Mouse (Mus musculus) splenic B cell, adult 2 months (primary cell): Measurements from ENCODE around the gene Ebi3.
A peak's percentile ranks its signal among the peaks of the same experiment; 100 is the strongest.

Source experiments
- DNase-seq: peaks from one replicate; pipeline ENCODE4 v3.0.0-alpha.2; 2011; ENCODE audit warnings: low read depth, low spot score
- H3K27me3 ChIP-seq: 2 replicates; pipeline ENCODE4 v1.6.1; 2012; ENCODE audit warnings: mild to moderate bottlenecking, low read length, moderate library complexity, mixed read lengths; ENCODE audit not compliant: control insufficient read depth, poor library complexity, insufficient read depth, severe bottlenecking
- H3K36me3 ChIP-seq: 2 replicates; pipeline ENCODE4 v1.6.1; 2012; ENCODE audit warnings: mild to moderate bottlenecking, low read length, moderate library complexity, mixed read lengths; ENCODE audit not compliant: control insufficient read depth, poor library complexity, insufficient read depth, severe bottlenecking

Gene Ebi3

DNA sequence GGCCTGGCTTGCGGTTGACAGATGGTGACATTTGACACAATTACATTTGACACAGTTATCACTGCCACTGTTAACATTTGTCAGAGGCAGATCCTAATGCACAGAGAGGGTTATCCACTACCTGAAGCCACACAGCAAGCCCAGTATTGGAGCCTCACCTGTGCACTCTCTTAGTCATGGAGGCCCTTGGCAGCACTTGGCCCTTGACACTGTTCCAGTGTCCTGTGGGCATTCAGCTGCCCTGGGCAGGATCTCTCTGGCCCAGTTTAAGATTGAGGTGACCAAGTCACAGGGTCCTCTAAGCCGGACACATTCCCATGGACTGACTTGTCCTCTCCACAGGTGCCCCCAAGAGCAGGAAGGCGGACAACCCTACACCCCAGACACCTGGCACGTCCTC is 14.7 kb downstream of the Ebi3 start:
- Histone ChIP-seq H3K36me3 (0 out of 2 replicates have a peak, but pooled peaks cover 1% of the 10 kb centered on the region), H3K27me3 (no peaks in the 10 kb centered on the region)
- no peak for DNase-seq

DNA sequence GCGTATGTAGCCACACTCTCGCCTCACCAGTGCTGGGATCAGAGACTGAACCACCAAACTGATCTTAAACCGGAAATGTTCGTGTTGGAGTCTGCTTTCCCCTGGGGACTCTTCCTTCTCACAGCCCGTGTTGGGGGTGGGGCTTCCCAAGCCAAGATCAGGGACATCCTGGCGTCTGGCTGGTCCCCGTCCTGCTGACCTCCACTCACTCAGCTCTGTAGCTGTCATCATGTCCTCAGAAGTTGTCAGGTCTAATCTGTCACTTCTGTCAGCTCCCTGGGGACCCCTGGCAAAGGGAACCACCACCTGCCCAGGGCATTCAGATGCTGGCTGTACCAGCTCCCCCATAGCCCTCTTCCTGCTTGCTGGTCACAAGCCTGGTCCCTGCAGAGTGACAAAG is 15.8 kb downstream of the Ebi3 start:
- Histone ChIP-seq H3K27me3 (no peaks in the 10 kb centered on the region), H3K36me3 (0 out of 2 replicates have a peak, but pooled peaks cover 1% of the 10 kb centered on the region)
- no peak for DNase-seq

DNA sequence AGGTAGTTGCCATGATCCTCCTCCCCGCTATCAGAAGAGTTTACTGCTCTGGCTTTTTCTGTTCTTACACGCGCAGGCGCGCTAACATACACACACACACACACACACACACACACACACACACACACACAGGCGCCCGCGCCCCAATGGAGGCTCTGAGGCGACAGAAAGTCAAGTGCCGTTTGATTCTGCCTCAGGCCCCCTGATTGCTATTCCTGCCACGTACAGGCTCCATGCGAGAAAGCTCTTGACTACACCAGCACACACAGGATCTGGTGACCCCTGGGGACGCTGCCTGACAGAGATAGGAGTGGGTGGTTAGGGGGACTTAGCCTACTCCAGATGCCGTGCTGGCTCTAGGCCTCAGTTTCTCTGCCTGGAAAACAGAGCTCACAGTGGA is 17.1 kb downstream of the Ebi3 start:
- no peaks in the 10 kb centered on the region for H3K27me3 ChIP-seq
- H3K36me3 ChIP-seq: 0 out of 2 replicates have a peak, but pooled peaks cover 1% of the 10 kb centered on the region
- no peak for DNase-seq

DNA sequence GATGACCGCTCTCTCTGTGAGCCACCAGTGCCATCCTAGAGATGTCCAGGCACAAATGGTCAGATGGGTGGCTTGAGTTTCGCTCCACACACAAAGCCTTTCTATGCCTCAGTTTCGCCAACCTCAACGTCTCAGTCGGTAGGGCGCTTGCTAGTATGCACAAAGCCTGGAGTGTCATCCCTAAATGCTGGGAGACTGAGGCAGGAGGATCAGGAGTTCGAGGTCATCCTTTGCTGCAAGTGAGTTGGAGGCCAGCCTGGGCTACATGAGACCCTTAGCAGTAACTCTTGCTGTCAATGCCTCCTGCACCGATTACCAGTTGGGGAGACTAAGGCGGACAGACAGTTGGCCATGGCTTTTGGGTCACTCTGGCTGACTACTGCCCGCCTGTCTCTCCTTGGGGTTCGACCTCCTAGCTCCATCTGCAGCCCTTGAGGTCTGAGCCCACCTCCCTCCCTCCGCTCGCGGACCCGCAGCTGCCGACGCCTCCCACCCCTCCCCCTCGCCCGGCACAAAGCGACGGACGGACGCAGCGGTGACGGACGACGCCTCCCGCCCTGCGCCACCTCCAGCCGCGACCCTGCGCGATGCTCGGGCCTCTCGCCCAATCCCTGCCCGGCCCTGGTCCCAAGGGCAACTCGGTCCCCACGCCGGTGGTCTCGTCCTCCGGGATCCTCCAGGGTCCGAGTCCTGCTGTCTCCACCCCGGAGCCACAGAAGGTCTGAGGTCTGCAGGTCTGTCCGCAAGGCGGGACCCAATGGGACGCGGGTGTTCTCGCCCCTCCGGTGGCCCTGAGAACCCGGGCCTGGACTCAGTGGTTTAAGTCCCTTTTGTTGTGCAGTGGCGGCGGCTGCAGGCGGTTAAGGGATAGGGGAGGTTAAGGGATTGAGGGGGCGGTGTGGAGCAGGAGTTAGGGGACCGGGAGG is 17.8 kb downstream of the Ebi3 start, which contains the start of gene Shd:
Gene Shd (plus strand): TSS at position 502 of the 926 bp plus-strand sequence.
- H3K27me3 ChIP-seq: no peaks in the 10 kb centered on the region
- no peak for DNase-seq

DNA sequence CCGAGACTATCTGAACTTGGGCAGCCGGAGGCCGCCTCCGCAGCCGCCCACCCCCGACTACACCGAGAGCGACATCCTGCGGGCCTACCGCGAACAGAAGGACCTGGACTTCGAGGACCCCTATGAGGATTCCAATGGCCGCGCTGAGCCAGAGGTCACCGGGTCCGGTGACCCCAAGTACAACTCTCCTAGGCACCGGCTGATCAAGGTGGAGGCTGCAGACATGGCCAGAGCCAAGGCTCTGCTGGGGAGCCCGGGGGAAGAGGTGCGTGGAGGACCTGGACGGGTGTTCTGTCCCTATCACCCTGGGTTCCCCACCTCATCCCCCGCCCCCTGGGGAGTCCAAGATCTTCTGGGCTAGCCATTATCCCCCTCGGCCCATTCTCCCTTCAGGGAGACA is 19.0 kb downstream of the Ebi3 start:
- H3K36me3 ChIP-seq: no peaks in the 10 kb centered on the region
- H3K27me3 ChIP-seq: no peaks in the 10 kb centered on the region
- DNase-seq: no peak

More for the DNA sequence above, 17.8 kb downstream of the Ebi3 start, which contains the start of gene Shd:
- 0 out of 2 replicates have a peak, but pooled peaks cover 1% of the 10 kb centered on the region for H3K36me3 ChIP-seq

DNA sequence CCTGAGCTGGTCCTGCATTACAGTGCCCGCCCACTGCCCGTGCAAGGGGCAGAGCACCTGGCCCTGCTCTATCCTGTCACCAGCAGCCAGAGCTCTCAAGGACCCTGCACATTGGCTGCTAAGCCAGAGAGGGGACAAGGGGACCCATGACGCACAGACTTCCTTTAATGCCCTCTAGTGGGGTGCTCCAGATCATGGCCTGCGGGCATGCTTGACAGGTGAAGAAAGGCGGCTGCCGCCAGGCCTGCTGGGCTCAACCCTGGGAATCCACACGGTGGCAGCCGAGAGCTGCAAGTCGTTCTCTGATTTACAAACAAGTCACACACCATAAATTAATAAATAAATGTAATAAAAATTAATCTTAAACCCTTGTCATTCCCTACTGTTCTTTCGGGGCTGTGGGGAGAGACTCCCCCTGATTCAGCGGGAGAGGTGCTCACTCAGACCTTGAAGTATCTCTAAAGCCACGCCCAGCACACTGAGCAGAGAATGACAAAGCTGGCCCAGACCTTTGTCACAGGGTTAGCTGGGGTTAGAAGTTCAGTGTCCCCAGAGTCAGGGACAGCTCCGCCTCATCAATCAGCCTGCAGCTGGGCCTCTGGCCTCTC is 23.9 kb downstream of the Ebi3 start:
- peak; percentile 84 for DNase-seq
- Histone ChIP-seq H3K36me3 (no peaks in the 10 kb centered on the region), H3K27me3 (no peaks in the 10 kb centered on the region)

DNA sequence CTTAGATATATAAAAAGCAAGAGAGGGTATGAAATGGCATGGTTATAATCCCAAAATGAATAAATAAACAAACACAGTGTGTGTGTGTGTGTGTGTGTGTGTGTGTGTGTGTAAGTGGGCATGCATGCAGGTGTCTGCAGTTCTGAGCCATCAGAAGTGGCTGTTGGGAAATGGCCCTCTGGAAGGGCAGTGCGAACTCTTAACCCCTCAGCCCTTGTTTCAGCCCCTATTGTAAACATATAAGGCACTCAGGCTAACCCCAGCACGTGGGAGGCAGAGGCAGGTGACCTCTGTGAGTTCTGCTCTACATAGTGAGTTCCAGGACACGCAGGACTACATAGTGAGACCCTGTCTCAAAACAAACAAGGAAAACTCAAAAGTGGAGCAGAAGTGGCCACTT is 24.9 kb downstream of the Ebi3 start:
- DNase-seq: no peak
- Histone ChIP-seq H3K36me3 (no peaks in the 10 kb centered on the region), H3K27me3 (no peaks in the 10 kb centered on the region)

DNA sequence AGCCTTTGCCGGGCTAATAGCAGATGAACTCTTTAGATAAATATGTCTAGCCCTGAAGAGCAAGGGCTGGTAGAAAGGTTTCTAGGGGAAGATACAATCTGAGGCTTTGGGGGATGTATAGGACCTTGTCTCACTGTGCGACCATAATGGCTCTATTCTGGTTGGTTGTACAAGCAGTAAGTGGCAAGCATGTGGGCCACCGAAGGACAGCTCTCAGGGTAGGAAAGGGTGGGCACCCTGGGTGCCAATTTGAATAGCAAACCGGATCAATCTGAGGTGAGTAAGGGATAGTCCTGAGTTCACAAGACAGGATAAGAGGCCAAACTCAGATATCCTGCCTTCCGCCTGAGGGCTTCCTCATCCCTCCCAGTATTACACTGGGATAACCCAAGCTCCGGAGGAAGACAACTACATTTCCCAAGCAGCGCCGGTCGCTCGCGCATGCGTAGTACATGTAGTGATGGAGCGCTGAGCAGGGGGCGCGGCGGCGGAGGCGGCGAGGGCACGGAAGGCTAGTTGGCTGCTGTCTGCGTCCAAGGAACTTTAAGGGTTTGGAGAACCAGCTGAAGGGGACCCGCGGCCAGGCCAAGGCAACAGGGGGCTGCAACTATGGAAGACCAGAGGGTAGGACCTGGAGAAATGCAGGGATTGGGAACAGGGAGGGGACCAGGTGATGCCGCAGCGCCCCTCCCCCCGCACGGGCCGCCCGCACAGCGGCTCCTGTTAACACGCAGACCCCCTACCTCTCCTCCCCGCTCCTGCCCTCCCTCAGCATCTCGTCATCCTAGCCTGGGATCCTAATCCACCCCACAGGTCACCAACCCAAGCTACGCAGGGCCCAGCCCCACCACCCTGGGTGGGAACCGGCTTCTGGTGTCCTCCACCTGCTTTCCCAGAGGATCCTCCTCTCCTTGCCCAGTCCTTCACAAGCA is 33.9 kb downstream of the Ebi3 start, which contains the start of gene Fsd1:
Gene Fsd1 (plus strand): TSS at position 480 of the 932 bp plus-strand sequence.
- no peak for DNase-seq
- no peaks in the 10 kb centered on the region for H3K36me3 ChIP-seq
- H3K27me3 ChIP-seq: no peaks in the 10 kb centered on the region

DNA sequence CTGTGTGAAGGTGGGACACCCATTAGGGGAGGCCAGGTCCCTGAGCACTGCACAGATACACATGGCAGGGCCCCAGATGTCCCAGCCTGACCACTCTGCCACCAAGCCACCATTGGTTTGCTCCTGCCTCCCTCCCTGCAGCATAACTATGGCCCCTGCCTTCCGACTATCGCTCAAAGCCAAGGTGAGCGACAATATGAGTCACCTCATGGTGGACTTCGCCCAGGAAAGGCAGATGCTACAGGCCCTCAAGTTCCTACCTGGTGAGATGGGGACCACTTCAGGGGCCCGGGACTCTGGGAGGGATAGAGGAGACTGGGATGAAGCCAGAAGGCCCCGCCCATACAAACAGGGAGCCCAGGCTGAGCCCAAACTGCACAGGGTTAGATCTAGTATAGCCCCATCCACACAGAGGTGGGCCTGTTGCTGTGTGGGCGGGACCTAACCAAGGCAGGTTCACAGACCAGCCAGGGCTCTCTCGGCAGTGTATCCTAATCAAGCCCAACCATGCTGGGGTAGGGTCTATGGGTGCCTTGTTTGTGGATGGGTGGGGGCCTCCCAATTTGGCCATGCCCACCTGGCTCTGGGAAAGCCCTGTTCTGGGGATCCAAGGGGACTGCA is 37.9 kb downstream of the Ebi3 start:
- no peak for DNase-seq
- Histone ChIP-seq H3K36me3 (no peaks in the 10 kb centered on the region), H3K27me3 (no peaks in the 10 kb centered on the region)

DNA sequence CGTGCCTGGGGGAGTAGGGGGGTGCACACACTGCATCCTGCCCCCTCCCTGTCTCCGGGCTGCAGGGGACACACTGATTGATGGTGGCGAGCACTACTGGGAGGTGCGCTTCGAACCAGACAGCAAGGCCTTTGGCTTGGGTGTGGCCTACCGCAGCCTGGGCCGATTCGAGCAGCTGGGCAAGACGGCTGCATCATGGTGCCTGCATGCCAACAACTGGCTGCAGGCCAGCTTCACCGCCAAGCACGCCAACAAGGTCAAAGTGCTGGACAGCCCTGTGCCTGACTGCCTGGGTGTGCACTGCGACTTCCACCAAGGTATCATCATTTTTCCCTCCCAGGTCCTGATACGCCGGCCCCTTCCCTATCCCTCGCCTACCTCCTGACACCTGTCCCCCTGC is 43.6 kb downstream of the Ebi3 start:
- Histone ChIP-seq H3K36me3 (no peaks in the 10 kb centered on the region), H3K27me3 (no peaks in the 10 kb centered on the region; the same call in 1 of the 2 replicates)
- DNase-seq: no peak

DNA sequence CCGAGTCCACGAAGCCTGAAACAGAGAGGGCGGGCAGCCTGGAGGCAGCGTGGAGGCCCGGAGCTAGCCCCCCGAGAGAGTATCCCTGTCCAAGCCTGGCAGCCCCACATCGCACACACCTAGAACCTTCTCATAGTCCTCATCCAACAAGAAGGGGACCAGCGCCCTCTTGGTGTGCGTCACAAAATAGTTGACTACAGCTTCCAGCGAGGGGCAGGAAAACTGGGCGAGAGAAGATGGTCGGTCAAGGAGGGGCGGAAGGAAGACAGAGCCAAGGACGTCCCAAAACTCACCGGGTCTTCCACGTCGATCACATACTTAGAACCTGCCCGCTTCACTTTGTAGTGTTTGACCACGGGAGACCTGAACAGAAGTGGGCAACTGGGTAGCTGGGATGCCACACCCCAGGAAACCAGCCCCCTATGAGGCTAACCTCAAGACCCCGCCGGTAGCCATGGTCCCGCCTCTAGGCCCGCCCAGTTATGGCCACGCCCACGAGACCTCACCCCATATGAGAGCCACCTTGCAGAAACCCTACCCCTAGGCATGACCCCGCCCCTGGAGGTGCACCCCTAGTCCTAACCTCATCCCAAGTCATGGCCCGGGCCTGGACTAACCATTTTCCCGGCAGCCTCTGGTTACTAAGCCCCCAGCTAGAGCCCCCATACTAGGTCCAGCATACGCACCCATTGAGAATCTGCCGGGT is 47.5 kb downstream of the Ebi3 start:
- no peak for DNase-seq
- Histone ChIP-seq H3K27me3 (no peaks in the 10 kb centered on the region; the same call in 1 of the 2 replicates), H3K36me3 (no peaks in the 10 kb centered on the region)

DNA sequence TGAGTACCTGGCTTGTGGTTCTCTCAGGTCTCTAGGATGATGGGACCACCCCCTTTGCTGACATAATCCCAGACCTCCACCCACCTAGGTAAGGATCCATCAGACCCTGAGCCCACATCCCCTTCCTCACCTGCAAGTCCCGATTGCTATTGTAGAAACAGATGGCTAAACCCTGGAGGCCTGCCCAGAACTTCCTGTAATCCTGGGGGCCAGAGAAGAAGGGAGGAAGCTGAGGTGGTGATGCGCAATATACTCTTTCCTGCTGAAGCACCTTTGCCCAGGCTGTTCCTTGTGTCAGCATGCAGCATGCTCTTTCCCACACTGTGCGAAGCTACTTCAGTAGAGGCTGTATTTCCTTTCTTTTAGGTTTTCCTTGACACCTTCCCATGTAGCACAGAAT is 50.6 kb downstream of the Ebi3 start:
- no peak for DNase-seq
- no peaks in the 10 kb centered on the region for H3K36me3 ChIP-seq
- H3K27me3 ChIP-seq: no peaks in the 10 kb centered on the region; the same call in 1 of the 2 replicates

DNA sequence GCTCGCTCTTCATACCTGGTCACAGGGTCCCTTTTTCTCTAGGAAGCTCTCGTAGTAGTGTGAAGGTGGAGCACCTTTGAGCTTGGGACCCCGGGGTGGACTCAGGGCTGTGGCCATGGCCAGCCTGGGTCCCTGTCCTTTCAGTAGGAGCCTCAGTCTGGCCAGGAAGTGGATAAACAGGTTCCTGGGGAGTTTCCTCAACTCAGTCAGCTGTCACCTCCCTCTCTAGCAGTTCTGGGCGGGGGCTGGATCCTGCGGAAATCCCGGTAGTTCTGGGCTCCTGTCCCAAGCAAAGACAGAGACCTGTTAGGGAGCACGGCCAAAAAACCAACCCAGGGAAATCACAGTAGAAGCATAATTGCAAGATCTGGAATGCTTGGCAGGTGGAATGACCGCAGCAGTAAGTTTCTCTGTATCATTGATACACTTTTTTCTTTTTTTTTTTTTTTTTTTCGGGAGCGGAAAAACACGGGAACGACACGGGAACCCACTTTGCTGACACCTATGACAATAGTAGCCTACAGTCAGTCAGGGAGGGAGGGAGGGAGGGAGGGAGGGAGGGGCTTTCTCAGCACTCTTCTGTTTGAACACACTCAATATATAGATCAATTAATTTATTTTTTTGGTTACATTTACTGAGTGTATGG is 53.1 kb downstream of the Ebi3 start, which contains the start of the genes Stap2 and Mpnd:
Gene Stap2 (minus strand): TSS at position 170 of the 647 bp plus-strand sequence.
Gene Mpnd (plus strand): TSS at position 297 of the 647 bp plus-strand sequence.
- peak; percentile 89 for DNase-seq
- Histone ChIP-seq H3K27me3 (no peaks in the 10 kb centered on the region; the same call in 1 of the 2 replicates), H3K36me3 (no peaks in the 10 kb centered on the region)
